Mouse (Mus musculus) lung, adult 18-20 months (tissue): ENCODE results near the gene Zpbp.

Experiments used
- DNase-seq, 2 experiments: peaks; one replicate each; pipeline ENCODE4 v3.0.0; 2022; ENCODE audit warnings: mixed read lengths in 2 of 2

Gene Zpbp

GRCm38 (mm10) chr11:11461635-11462560 is at the start of gene Zpbp, which contains the start of gene Spata48:
TSS of gene Zpbp (minus strand) at chr11:11462408.
TSS of gene Spata48 (plus strand) at chr11:11462094.
- peak; percentile 87 to 89 for DNase-seq

- DNase-seq = no peak
Observed at GRCm38 (mm10) chr11:11509413-11509812, 47.2 kb upstream of the Zpbp start.

DNA sequence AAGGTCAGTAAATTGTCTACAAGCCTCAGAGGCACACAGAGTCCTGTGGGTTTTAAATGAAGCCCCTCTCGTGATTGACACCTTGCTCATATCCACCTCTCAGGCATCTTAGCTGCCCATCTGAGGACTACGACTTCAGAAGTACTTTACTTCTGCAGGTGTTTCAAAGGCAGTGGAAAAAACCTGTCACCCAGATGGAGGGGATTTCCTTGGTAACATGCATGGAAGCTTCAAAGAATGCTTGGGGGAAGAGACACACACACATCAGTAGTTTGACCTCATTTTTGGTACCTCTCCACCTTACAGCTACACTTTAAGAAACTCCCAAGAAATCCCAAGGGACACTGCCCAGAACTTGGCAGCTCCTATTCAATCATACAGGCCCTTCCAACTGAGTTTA is 44.0 kb upstream of the Zpbp start:
- no peak for DNase-seq

- no peak for DNase-seq
Observed at GRCm38 (mm10) chr11:11499944-11500343, 37.7 kb upstream of the Zpbp start.

- DNase-seq = no peak
Observed at GRCm38 (mm10) chr11:11495697-11496096, 33.5 kb upstream of the Zpbp start.

GRCm38 (mm10) chr11:11492044-11492443 is 29.8 kb upstream of the Zpbp start:
- no peak for DNase-seq

- no peak for DNase-seq
Observed at GRCm38 (mm10) chr11:11484378-11484777, 22.2 kb upstream of the Zpbp start.

GRCm38 (mm10) chr11:11468924-11469323 is 6.7 kb upstream of the Zpbp start:
- DNase-seq = no peak

DNA sequence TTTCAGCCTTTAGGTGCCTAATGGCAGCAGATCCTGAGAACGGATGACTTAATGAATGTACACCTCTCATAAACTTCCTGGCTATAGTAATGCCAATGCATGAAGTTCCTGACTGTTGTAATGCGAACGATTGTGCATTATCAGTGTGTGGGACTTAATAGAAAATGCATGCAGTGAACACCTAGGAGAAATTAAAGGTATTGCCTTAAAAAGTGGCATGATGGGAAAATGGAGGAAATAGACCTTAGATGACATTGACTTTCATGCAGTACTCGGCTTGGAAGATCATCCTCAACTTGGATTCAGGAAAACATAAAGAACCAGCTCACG is 318 bp upstream of the Zpbp start:
- DNase-seq = no peak

GRCm38 (mm10) chr11:11455037-11455436 is 7.2 kb downstream of the Zpbp start:
- DNase-seq = no peak

DNA sequence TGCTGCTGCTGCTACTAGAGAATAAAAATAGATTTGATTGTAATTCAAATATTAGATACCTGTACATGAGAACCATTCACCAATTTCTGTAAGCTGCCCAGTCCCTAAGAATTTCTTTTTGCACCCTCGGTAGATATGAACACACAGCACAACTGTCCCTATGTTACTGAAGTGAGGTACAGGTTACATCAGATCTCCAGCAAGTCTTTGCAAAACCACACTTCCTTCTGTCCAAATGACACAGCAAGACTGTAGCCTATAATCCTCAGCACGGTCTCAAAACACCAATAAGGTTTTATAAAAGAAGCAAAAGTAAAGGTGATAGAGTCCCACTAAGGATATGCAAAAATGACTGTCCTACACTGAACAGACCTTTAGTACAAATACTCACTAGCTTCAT is 44.9 kb downstream of the Zpbp start:
- no peak for DNase-seq

GRCm38 (mm10) chr11:11414188-11414587 is 48.0 kb downstream of the Zpbp start:
- no peak for DNase-seq

GRCm38 (mm10) chr11:11394686-11395085 is 67.5 kb downstream of the Zpbp start:
- no peak for DNase-seq

GRCm38 (mm10) chr11:11393164-11393563 is 69.0 kb downstream of the Zpbp start:
- no peak for DNase-seq

DNA sequence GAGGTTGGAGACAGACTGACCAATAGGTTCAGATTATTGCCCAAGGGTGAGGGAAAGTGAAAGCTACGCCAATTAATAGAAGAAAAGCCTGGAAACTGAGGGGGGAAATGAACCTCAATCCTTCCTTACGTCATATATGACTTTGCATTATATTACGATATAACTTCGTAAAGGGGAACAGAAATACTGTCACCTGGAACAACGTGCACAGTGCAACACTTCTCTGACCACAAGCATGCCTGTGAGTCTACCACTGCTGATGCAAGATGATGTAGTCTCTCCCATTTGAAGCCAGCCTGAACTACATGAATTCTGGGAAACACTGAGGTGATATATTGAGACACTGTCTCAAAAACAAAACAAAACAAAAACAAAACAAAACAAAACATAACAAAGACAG is 90.9 kb downstream of the Zpbp start:
- DNase-seq = no peak

DNA sequence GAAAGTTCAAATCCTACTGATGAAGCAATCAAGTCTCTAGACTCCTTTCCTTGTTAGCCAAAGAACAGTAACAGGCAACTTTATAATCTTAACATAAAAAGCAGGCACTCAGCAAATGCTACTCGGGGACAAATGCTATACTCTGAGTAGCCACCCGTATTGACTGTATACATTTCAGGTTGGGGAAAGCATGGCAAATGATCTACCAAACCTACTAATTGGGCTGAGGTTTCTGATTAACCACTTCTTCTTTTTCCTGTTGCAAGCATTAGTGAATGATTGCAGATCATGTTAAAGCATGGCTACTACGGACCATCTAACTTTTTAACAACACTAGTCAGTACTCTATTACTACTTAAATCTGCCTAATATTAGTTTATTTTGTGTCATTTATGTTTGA is 178.7 kb downstream of the Zpbp start:
- no peak for DNase-seq

DNA sequence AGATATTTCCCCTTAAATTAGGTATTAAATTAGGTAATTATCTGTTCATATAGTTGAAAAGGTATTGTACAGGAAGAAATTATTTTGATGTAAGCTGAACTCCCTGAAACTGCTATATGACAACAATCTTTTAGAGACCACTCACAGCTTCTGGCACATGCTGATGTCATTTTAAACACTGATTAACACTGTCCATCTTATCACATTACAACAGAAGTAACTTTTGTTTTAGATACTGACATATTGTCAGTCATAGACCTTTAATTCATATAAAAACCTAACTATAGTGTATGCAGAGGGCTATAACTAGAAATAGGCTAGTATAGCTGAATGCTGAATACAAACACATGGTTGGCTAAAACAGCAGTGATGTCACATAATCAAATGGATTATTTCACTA is 182.1 kb downstream of the Zpbp start:
- no peak for DNase-seq

GRCm38 (mm10) chr11:11257348-11257747 is 204.9 kb downstream of the Zpbp start:
- no peak for DNase-seq

DNA sequence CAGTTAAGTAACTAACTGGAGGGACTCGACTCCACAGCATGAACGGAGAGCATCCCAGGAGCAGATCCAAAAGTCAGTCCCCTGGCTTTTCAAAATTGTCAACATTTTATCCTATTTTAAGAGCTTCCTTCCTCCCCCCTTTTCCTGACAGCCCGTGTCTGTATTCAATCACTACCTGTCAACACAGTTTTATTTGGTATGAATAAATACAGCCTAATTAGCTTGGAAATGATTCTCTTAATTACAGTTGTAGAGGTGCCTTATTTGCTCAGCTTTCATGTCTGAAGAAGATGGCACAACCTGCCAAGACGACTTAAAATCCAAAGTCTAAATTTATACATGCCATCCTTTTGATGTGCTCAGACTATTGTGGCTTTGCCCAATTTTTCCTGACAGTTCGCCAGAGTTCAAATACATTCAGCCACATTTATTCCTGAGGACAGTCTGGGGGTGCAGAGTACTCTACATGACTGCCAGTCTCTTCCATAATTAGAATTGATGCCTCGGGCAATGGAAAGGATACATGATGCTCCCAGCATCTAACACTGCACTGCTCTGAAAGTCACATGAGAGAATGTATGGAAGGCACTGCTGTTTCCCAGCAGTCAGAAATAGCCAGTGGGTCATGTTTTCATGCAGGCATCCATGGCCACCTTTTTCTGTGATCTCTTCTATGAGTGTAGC is 219.4 kb downstream of the Zpbp start:
- DNase-seq = no peak

GRCm38 (mm10) chr11:11239346-11239745 is 222.9 kb downstream of the Zpbp start:
- DNase-seq = peak in 1 of 2 experiments; percentile 0
